Mouse (Mus musculus): Measurements from ENCODE around the gene Abcc10. TPM values are rescaled to one million over a fixed set of nuclear protein-coding genes. Genes with fewer than 3 reads are reported as not detected.
A peak's percentile ranks its signal among the peaks of the same experiment; 100 is the strongest.

The Abcc10 gene
- polyA plus RNA-seq, 1 experiment from 2014 or later: 6.6 TPM

DNA sequence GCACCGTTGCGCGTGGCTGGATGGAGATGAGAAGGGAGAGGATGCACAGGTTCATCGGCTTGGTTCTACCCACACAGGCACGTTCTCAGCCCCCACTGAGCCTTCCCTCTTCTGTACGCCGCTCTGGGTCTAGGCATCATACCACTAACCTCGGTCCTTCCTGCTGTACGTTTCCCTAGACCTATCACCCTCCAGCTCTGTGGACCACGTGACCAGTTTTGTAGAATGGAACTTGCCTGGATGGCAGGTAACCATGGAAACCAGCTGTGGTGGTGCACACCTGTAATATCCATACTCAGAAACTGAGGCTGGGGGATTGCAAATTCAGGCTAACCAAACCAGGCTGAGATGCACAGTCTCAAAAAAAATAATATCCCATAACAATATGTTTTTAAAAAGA, 17.6 kb downstream of the Abcc10 start:
- Histone ChIP-seq H3K27ac (replicated peaks) (no peak overlapping the region), H3K27me3 (no peaks in the 10 kb centered on the region), H3K36me3 (no peaks in the 10 kb centered on the region), H3K9ac (replicated peaks) (no peak overlapping the region), H3K4me1 (no peaks in the 10 kb centered on the region), H3K9me3 (no peaks in the 10 kb centered on the region), H3K4me2 (replicated peaks) (no peak overlapping the region), H3K4me3 (no peak overlapping the region)
- no peak for ATAC-seq (replicated peaks)
- WGBS: 78% methylated on average over 10 of the region's 10 CpGs

DNA sequence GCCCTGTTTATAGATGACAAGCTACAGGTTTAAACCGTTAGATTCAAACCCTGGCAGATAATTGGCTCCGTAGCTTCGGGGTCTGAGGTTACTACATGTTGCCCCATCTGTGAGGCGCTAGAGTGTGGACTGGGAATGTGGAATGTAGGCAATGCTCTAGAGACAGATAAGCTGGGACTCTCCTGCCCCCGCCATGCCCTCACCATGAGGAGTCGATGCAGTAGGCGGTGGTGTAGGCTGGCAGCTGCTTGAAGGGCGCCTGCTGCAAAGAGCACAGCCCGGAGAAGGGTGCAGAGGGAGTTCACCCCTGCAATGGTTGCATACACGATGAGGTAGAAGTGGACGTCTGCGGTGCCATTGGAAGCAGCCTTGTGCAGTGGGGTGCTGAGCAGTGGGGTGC, 18.3 kb downstream of the Abcc10 start:
- H3K4me1 ChIP-seq: no peaks in the 10 kb centered on the region
- H3K36me3 ChIP-seq: no peaks in the 10 kb centered on the region; the same call in 1 of the 2 replicates
- ATAC-seq (replicated peaks): no peak
- WGBS: 90% methylated on average over 12 of the region's 12 CpGs
- H3K27ac ChIP-seq (replicated peaks): no peak overlapping the region
- H3K27me3 ChIP-seq: no peaks in the 10 kb centered on the region
- no peak overlapping the region for H3K4me2 ChIP-seq (replicated peaks)
- H3K9me3 ChIP-seq: no peaks in the 10 kb centered on the region
- no peak overlapping the region for H3K9ac ChIP-seq (replicated peaks)
- no peak overlapping the region for H3K4me3 ChIP-seq

DNA sequence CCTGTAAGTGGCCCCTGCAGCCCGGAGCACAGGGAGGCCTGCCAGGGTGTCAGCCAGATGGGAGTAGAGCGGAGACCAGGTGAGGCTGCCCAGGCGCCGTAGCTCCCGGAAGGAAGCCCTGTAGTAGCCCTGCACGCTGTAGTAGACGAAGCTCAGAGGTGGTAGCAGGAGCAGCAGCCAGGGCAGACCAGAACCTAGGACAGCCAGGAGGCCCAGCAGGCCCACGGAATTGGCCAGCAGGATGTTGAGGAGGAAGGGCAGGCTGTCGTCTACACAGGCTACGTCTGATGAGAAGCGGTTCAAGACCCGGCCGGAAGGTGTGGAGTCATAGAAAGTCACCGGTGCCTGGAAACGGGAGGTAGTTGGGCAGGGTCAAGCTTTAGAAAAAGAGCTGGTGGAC, 21.2 kb downstream of the Abcc10 start:
- H3K4me1 ChIP-seq: no peaks in the 10 kb centered on the region
- no peak overlapping the region for H3K9ac ChIP-seq (replicated peaks)
- no peak overlapping the region for H3K4me3 ChIP-seq
- no peaks in the 10 kb centered on the region for H3K27me3 ChIP-seq
- no peak for ATAC-seq (replicated peaks)
- H3K36me3 ChIP-seq: peaks cover 6% of the 10 kb centered on the region; the same call in 1 of the 2 replicates
- no peak overlapping the region for H3K4me2 ChIP-seq (replicated peaks)
- WGBS: 94% methylated on average over 15 of the region's 15 CpGs
- no peak overlapping the region for H3K27ac ChIP-seq (replicated peaks)
- no peaks in the 10 kb centered on the region for H3K9me3 ChIP-seq

DNA sequence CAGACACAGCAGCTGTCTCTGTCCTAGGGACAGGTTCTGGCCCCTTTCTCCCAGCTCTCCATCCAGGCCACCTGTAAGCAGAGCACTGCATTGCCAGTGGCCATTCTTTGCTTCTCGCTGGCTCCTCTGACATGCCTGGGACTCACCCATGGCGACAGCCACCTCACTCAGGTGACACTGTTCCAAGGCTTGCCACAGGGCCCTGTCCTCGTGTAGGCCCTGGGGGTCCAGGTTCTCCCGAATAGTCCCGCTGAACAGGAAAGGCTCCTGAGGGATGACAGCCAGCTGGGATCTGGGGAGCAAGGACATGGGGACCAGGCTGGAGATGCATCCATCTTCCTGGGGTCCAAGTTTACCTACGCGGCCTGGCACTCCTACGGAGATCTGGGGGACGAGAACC, 24.0 kb downstream of the Abcc10 start:
- 91% methylated on average over 9 of the region's 9 CpGs for WGBS
- Histone ChIP-seq H3K4me1 (no peaks in the 10 kb centered on the region), H3K36me3 (peaks cover 6% of the 10 kb centered on the region; the same call in 1 of the 2 replicates), H3K27ac (replicated peaks) (no peak overlapping the region), H3K27me3 (peaks cover 3% of the 10 kb centered on the region; the same call in 1 of the 2 replicates), H3K4me2 (replicated peaks) (no peak overlapping the region), H3K4me3 (no peak overlapping the region), H3K9ac (replicated peaks) (no peak overlapping the region), H3K9me3 (no peaks in the 10 kb centered on the region)
- no peak for ATAC-seq (replicated peaks)

DNA sequence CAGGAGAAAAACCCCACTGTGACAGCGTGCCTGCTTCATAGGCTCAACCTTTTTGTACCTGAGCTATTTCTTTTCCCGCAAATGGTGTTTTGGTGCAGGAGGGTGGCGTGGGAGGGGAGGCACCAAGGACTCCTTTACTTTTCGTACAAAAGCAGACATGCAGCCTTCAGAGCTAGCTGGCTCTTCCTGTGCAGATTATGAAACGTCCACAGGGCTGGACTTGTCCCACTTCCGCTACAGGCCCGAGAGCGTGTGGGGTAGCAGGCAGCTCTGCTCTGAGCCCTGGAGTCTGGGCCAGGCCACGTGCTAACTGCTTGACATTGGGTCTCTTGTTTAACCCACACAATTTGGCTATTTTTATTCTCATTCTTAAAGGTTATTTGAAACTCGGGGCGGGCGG, 26.3 kb downstream of the Abcc10 start:
- H3K27ac ChIP-seq (replicated peaks): no peak overlapping the region
- H3K4me3 ChIP-seq: no peak overlapping the region
- peaks cover 6% of the 10 kb centered on the region; the same call in 1 of the 2 replicates for H3K36me3 ChIP-seq
- H3K4me1 ChIP-seq: peaks cover 15% of the 10 kb centered on the region
- no peaks in the 10 kb centered on the region for H3K9me3 ChIP-seq
- no peak for ATAC-seq (replicated peaks)
- H3K27me3 ChIP-seq: peaks cover 6% of the 10 kb centered on the region
- no peak overlapping the region for H3K9ac ChIP-seq (replicated peaks)
- 78% methylated on average over 12 of the region's 12 CpGs for WGBS
- H3K4me2 ChIP-seq (replicated peaks): no peak overlapping the region

GRCm38 (mm10) chr17:46298220-46298913, 29.8 kb downstream of the Abcc10 start:
- Histone ChIP-seq H3K4me2 (replicated peaks) (peak overlapping the region; percentile 93), H3K27me3 (peaks cover 32% of the 10 kb centered on the region), H3K36me3 (peaks cover 4% of the 10 kb centered on the region; the same call in 1 of the 2 replicates), H3K4me1 (peaks cover 18% of the 10 kb centered on the region), H3K9ac (replicated peaks) (peak overlapping the region; percentile 63), H3K4me3 (peak overlapping the region; percentile 57), H3K27ac (replicated peaks) (peak overlapping the region; percentile 54), H3K9me3 (no peaks in the 10 kb centered on the region)
- under 1% methylated on average over 44 of the region's 48 CpGs for WGBS
- peak; percentile 80 for ATAC-seq (replicated peaks)

GRCm38 (mm10) chr17:46297364-46298219, 30.6 kb downstream of the Abcc10 start, which contains the start of gene Dlk2:
Dlk2 (plus strand) TSS chr17:46297421.
- Histone ChIP-seq H3K27ac (replicated peaks) (peak within 1 kb of the TSS; percentile 54), H3K4me2 (replicated peaks) (peak within 1 kb of the TSS; percentile 93), H3K36me3 (peaks cover 4% of the 10 kb centered on the region; the same call in 1 of the 2 replicates), H3K4me1 (peaks cover 18% of the 10 kb centered on the region), H3K4me3 (peak within 1 kb of the TSS; percentile 57), H3K9me3 (no peaks in the 10 kb centered on the region), H3K27me3 (peaks cover 35% of the 10 kb centered on the region), H3K9ac (replicated peaks) (peak within 1 kb of the TSS; percentile 63)
- ATAC-seq (replicated peaks): peak; percentile 59
- under 1% methylated on average over 68 of the region's 86 CpGs for WGBS

DNA sequence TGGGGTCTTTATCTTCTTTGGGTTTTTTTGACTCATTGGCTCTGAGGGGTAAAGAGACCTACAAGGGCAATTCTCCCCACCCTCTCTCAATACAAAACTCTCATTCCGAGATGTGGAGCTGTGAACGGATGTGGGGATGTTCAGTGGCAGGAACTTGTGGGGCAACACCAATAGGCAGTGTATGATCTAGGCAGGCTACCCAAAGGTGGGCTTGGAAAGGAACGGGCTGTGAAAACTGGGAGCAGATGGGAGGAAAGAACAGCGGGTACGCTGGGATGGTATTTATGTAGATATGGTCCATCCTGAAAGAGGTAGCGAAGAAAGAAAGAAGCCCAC, 31.2 kb downstream of the Abcc10 start:
- ATAC-seq (replicated peaks): peak; percentile 30
- 13% methylated on average over 6 of the region's 6 CpGs for WGBS
- Histone ChIP-seq H3K4me1 (peaks cover 18% of the 10 kb centered on the region), H3K27ac (replicated peaks) (peak overlapping the region; percentile 54), H3K36me3 (no peaks in the 10 kb centered on the region), H3K9ac (replicated peaks) (peak overlapping the region; percentile 63), H3K4me3 (peak overlapping the region; percentile 57), H3K27me3 (peaks cover 40% of the 10 kb centered on the region), H3K9me3 (no peaks in the 10 kb centered on the region), H3K4me2 (replicated peaks) (peak overlapping the region; percentile 93)

- H3K27me3 ChIP-seq: peaks cover 40% of the 10 kb centered on the region
- no peaks in the 10 kb centered on the region for H3K9me3 ChIP-seq
- no peak for ATAC-seq (replicated peaks)
- 44% methylated on average over 6 of the region's 6 CpGs for WGBS
- peak overlapping the region; percentile 54; the same call in 1 of the 2 replicates for H3K27ac ChIP-seq (replicated peaks)
- H3K9ac ChIP-seq (replicated peaks): peak overlapping the region; percentile 63; the same call in 1 of the 2 replicates
- no peaks in the 10 kb centered on the region for H3K36me3 ChIP-seq
- peaks cover 18% of the 10 kb centered on the region for H3K4me1 ChIP-seq
- peak overlapping the region; percentile 93; the same call in 1 of the 2 replicates for H3K4me2 ChIP-seq (replicated peaks)
- H3K4me3 ChIP-seq: peak overlapping the region; percentile 57; the same call in 1 of the 2 replicates
Measured at GRCm38 (mm10) chr17:46296601-46297000, 31.6 kb downstream of the Abcc10 start.

GRCm38 (mm10) chr17:46287678-46288095, 40.5 kb downstream of the Abcc10 start:
- peaks cover 5% of the 10 kb centered on the region; the same call in 1 of the 2 replicates for H3K27me3 ChIP-seq
- peaks cover 6% of the 10 kb centered on the region for H3K4me1 ChIP-seq
- no peak overlapping the region for H3K27ac ChIP-seq (replicated peaks)
- no peak for ATAC-seq (replicated peaks)
- H3K9me3 ChIP-seq: no peaks in the 10 kb centered on the region
- 76% methylated on average over 11 of the region's 11 CpGs for WGBS
- no peak overlapping the region for H3K4me3 ChIP-seq
- no peak overlapping the region for H3K9ac ChIP-seq (replicated peaks)
- no peak overlapping the region for H3K4me2 ChIP-seq (replicated peaks)
- no peaks in the 10 kb centered on the region for H3K36me3 ChIP-seq

GRCm38 (mm10) chr17:46285407-46285806, 42.7 kb downstream of the Abcc10 start:
- Histone ChIP-seq H3K4me1 (peaks cover 24% of the 10 kb centered on the region), H3K27me3 (no peaks in the 10 kb centered on the region), H3K27ac (replicated peaks) (no peak overlapping the region), H3K4me3 (no peak overlapping the region), H3K36me3 (no peaks in the 10 kb centered on the region), H3K9me3 (no peaks in the 10 kb centered on the region), H3K9ac (replicated peaks) (no peak overlapping the region; the same call in 1 of the 2 replicates), H3K4me2 (replicated peaks) (no peak overlapping the region)
- WGBS: 75% methylated on average over 6 of the region's 6 CpGs
- ATAC-seq (replicated peaks): no peak

- Histone ChIP-seq H3K9me3 (no peaks in the 10 kb centered on the region), H3K4me3 (no peak overlapping the region), H3K4me2 (replicated peaks) (no peak overlapping the region), H3K27me3 (no peaks in the 10 kb centered on the region), H3K36me3 (0 out of 2 replicates have a peak, but pooled peaks cover 4% of the 10 kb centered on the region), H3K4me1 (peaks cover 24% of the 10 kb centered on the region), H3K27ac (replicated peaks) (no peak overlapping the region), H3K9ac (replicated peaks) (no peak overlapping the region)
- no peak for ATAC-seq (replicated peaks)
- WGBS: 70% methylated on average over 7 of the region's 7 CpGs
Measured at GRCm38 (mm10) chr17:46284653-46285052, 43.5 kb downstream of the Abcc10 start.
